Mouse (Mus musculus): ENCODE results near the gene Clba1. TPM values are rescaled to one million over a fixed set of nuclear protein-coding genes. Genes with fewer than 3 reads are reported as not detected.
A peak's percentile ranks its signal among the peaks of the same experiment; 100 is the strongest.

The Clba1 gene
- total and polyA plus RNA-seq, 3 experiments, result 15.2 to 21.4 TPM; not detected in 1

DNA sequence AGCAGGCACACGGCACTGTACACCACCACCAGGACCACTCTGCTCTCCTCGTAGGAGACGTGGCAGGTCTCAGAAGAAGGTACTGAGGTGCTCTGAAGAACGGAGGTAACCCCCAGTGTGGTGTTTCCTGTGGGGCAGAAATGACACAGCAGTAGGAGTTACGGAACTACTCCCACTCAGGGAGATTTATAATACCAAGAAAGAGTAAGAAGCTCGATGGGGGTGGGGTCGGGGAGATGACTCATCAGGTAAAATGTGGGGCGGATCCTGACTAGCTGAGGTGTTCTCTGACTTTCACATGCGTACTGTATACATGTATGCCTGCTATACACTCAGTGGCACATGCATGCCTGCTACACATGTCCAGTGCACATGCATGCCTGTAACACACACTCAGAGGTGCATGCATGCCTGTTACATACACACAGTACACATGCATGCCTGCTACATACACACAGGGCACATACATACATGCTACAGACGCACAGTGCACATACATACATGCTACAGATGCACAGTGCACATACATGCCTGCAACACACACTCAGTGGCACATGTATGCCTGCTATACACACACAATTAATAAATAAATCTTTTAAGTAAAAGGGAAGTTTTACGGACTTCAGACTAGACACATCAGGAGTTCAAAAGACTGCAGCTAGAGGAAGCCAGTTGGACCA lies 44.5 kb downstream of the Clba1 start:
- no peak for DNase-seq (ENCODE audit: low read depth, low spot score)
- no peaks in the 10 kb centered on the region for H3K9me3 ChIP-seq (replicated peaks; ENCODE audit: insufficient read depth, low read length)
- H3K27ac ChIP-seq (ENCODE audit: control insufficient read depth, low read depth, low read length), result no peak overlapping the region
- peaks cover 2 to 8% of the 10 kb centered on the region in 2 experiments; a peak in 3 of 4 replicates for H3K4me1 ChIP-seq (ENCODE audit: control insufficient read depth in 1 of 2, insufficient read depth in 2 of 2, low read length in 2 of 2)
- H3K4me3 ChIP-seq (ENCODE audit: control insufficient read depth in 1 of 2, insufficient read depth in 1 of 2, low read depth in 2 of 2, low read length in 2 of 2), result no peak overlapping the region
- TF ChIP-seq TAL1 (IDR thresholded peaks at IDR 0.05; ENCODE audit: low read length), result no peak
- TF ChIP-seq POLR2AphosphoS2 (IDR thresholded peaks at IDR 0.05; ENCODE audit: low read length), result no peak
- TF ChIP-seq E2F4 (IDR thresholded peaks at IDR 0.05; ENCODE audit: borderline replicate concordance, low read depth, low read length), result no peak
- no peak for TF ChIP-seq MYC (IDR thresholded peaks at IDR 0.05; ENCODE audit: low read depth, low read length)
- peak; percentile 13; the same call in 1 of the 2 replicates for TF ChIP-seq JUND (IDR thresholded peaks at IDR 0.05; ENCODE audit: low read depth, low read length)
- no peak for TF ChIP-seq HCFC1 (IDR thresholded peaks at IDR 0.05; ENCODE audit: low read depth, low read length)
- TF ChIP-seq POLR2AphosphoS5 (IDR thresholded peaks at IDR 0.05; ENCODE audit: borderline replicate concordance, low read depth, low read length), result peak; percentile 78; the same call in 1 of the 2 replicates
- no peak for TF ChIP-seq BHLHE40 (IDR thresholded peaks at IDR 0.05; ENCODE audit: borderline replicate concordance, low read depth, low read length)
- no peak for TF ChIP-seq USF1 (IDR thresholded peaks at IDR 0.05; ENCODE audit: low read depth, low read length)
- TF ChIP-seq SIN3A (IDR thresholded peaks at IDR 0.05; ENCODE audit: low read length), result no peak
- no peak for TF ChIP-seq CHD1 (IDR thresholded peaks at IDR 0.05; ENCODE audit: low read depth, low read length)
- TF ChIP-seq TCF12 (IDR thresholded peaks at IDR 0.05; ENCODE audit: low read depth, low read length), result no peak
- TF ChIP-seq MXI1 (IDR thresholded peaks at IDR 0.05; ENCODE audit: low read depth, low read length), result no peak
- no peak for TF ChIP-seq RAD21 (IDR thresholded peaks at IDR 0.05; ENCODE audit: low read depth, low read length)
- no peak for TF ChIP-seq GATA1 (IDR thresholded peaks at IDR 0.05; ENCODE audit: low read depth, low read length)
- TF ChIP-seq ZMIZ1 (IDR thresholded peaks at IDR 0.05; ENCODE audit: low read depth, low read length), result no peak
- no peak for TF ChIP-seq MAFK (IDR thresholded peaks at IDR 0.05; ENCODE audit: borderline replicate concordance, low read depth, low read length)
- peaks cover 0 to 5% of the 10 kb centered on the region in 2 experiments; a peak in 2 of 4 replicates for H3K36me3 ChIP-seq (ENCODE audit: control insufficient read depth in 1 of 2, insufficient read depth in 2 of 2, low read length in 2 of 2)
- H3K27me3 ChIP-seq (ENCODE audit: control insufficient read depth in 1 of 2, insufficient read depth in 2 of 2, low read length in 2 of 2), result no peaks in the 10 kb centered on the region
- H3K9ac ChIP-seq (ENCODE audit: control insufficient read depth, low read depth, low read length, poor library complexity, severe bottlenecking), result no peak overlapping the region
- H3K79me2 ChIP-seq (ENCODE audit: control insufficient read depth, insufficient read depth, low read length, poor library complexity), result no peaks in the 10 kb centered on the region

DNA sequence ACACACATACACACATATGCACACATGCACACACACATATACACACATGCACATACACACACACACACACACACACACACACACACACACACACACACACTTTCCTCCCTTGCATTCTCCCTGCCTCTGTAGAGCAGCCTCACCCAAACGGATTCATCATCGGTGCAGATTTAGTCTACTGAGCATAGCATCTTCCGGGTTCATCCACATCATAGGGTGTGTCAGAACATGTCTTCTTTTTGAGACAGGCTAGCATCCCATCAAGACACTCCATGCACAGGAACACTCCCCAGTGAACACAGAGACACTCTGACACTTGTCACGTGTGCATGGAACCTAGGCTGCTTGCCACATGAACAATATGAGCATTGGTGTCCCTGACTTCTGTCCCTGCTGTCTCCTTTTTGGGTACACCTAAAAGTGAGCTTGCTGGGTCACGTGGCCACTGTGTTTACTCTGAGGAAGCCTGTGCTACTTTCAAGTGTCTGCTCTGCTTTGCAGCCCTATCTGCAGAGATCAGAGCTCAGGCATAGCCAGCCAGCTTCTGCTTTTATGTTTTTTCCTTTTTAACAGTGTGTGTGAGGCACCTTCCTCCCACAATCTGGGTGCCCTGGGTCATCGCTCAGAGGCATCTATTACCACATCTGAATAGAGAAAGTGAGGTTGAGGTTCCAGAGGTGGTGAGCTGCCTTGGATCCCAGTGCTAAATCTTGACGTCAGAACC lies 46.0 kb downstream of the Clba1 start:
- TF ChIP-seq BHLHE40 (IDR thresholded peaks at IDR 0.05; ENCODE audit: borderline replicate concordance, low read depth, low read length), result no peak; the same call in 1 of the 2 replicates
- TF ChIP-seq USF2 (IDR thresholded peaks at IDR 0.05; ENCODE audit: borderline replicate concordance in 1 of 2, insufficient read depth in 1 of 2, low read depth in 1 of 2, low read length in 2 of 2), result peak; percentile 54 to 84; a peak in 3 of 4 replicates
- peak; percentile 92 for TF ChIP-seq MAX (IDR thresholded peaks at IDR 0.05; ENCODE audit: low read length)
- TF ChIP-seq SIN3A (IDR thresholded peaks at IDR 0.05; ENCODE audit: low read length), result peak; percentile 42; the same call in 1 of the 2 replicates
- TF ChIP-seq USF1 (IDR thresholded peaks at IDR 0.05; ENCODE audit: low read depth, low read length), result peak; percentile 97
- no peak for TF ChIP-seq CTCF (IDR thresholded peaks at IDR 0.05 in 2 of 3, conservative IDR thresholded peaks at IDR 0.05 in 1 of 3; ENCODE audit: control insufficient read depth in 1 of 3, insufficient read depth in 1 of 3, low read depth in 2 of 3, low read length in 3 of 3, poor library complexity in 1 of 3, severe bottlenecking in 1 of 3)
- TF ChIP-seq GATA1 (IDR thresholded peaks at IDR 0.05; ENCODE audit: low read depth, low read length), result 0 out of 2 replicates have a peak, but pooled peaks have one; percentile 38
- peak; percentile 88; the same call in 1 of the 2 replicates for TF ChIP-seq POLR2AphosphoS5 (IDR thresholded peaks at IDR 0.05; ENCODE audit: borderline replicate concordance, low read depth, low read length)
- TF ChIP-seq MXI1 (IDR thresholded peaks at IDR 0.05; ENCODE audit: low read depth, low read length), result peak; percentile 46; the same call in 1 of the 2 replicates
- no peak for TF ChIP-seq ELF1 (IDR thresholded peaks at IDR 0.05; ENCODE audit: low read depth, low read length)
- peak in 1 of 2 experiments; percentile 25; a peak in 1 of 4 replicates for TF ChIP-seq EP300 (IDR thresholded peaks at IDR 0.05; ENCODE audit: low read depth in 1 of 2, low read length in 2 of 2)
- peak; percentile 48 for TF ChIP-seq RCOR1 (IDR thresholded peaks at IDR 0.05; ENCODE audit: low read depth, low read length)
- H3K4me3 ChIP-seq (ENCODE audit: control insufficient read depth in 1 of 2, insufficient read depth in 1 of 2, low read depth in 2 of 2, low read length in 2 of 2), result no peak overlapping the region
- H3K9me3 ChIP-seq (replicated peaks; ENCODE audit: insufficient read depth, low read length), result no peaks in the 10 kb centered on the region
- H3K27me3 ChIP-seq (ENCODE audit: control insufficient read depth in 1 of 2, insufficient read depth in 2 of 2, low read length in 2 of 2), result no peaks in the 10 kb centered on the region
- no peaks in the 10 kb centered on the region for H3K79me2 ChIP-seq (ENCODE audit: control insufficient read depth, insufficient read depth, low read length, poor library complexity)
- DNase-seq (ENCODE audit: low read depth, low spot score), result peak; percentile 76
- no peak overlapping the region for H3K27ac ChIP-seq (ENCODE audit: control insufficient read depth, low read depth, low read length)
- peaks cover 0 to 5% of the 10 kb centered on the region in 2 experiments; a peak in 2 of 4 replicates for H3K36me3 ChIP-seq (ENCODE audit: control insufficient read depth in 1 of 2, insufficient read depth in 2 of 2, low read length in 2 of 2)
- H3K9ac ChIP-seq (ENCODE audit: control insufficient read depth, low read depth, low read length, poor library complexity, severe bottlenecking), result no peak overlapping the region
- H3K4me1 ChIP-seq (ENCODE audit: control insufficient read depth in 1 of 2, insufficient read depth in 2 of 2, low read length in 2 of 2), result peaks cover 2 to 8% of the 10 kb centered on the region in 2 experiments; a peak in 3 of 4 replicates

Data from MEL (cell line).